Mouse (Mus musculus) heart, adult 8-10 months (tissue): Measurements from ENCODE around the gene Ddx39. TPM values are rescaled to one million over a fixed set of nuclear protein-coding genes. Genes with fewer than 3 reads are reported as not detected.

ENCODE experiments used
- DNase-seq: peaks from one replicate; pipeline ENCODE4 v3.0.0; 2022; ENCODE audit warnings: low spot score
- total RNA-seq, 4 experiments: library from RNA; stranded (reverse); gene quantifications; 2 replicates each; pipeline ENCODE4 v1.2.4; 2022

The Ddx39 gene
- total RNA-seq, result 10 to 100 TPM; 14.2 to 17.0 (median 15.4) TPM

DNA sequence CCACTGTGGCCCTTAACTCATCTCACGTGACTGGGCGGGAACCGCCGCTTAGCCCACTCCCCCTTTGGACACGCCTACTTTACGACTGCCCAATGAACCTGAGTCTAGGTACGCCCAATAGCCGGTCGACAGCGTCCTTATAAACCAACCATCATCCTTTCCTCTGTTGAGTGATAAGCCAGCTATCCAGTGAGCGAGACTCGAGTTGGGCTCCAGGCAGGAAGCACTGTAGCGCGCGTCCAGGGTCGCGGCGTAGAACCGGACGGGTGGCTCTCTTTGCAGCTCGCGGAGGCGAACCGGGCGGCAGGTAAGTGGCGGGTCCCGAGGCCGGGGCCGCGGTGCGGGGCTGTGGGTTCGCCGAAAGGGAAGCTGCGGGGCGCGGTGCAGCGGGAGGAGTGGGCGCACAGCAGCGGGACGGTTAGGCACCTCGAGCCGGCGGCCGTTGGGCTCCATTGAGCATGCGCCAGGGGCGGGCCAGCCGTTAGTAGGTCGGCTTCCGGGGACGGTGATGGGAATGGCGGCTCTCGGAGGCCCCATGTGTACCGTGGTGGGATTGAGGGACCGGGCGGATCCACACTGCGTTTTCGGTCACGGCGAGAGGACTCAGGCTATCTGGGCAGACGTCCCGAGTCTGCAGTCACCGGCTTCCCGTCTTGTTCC lies at the start of gene Ddx39:
Ddx39 (plus strand) TSS at position 147 of the 660 bp plus-strand sequence.
- peak; percentile 99 for DNase-seq

DNA sequence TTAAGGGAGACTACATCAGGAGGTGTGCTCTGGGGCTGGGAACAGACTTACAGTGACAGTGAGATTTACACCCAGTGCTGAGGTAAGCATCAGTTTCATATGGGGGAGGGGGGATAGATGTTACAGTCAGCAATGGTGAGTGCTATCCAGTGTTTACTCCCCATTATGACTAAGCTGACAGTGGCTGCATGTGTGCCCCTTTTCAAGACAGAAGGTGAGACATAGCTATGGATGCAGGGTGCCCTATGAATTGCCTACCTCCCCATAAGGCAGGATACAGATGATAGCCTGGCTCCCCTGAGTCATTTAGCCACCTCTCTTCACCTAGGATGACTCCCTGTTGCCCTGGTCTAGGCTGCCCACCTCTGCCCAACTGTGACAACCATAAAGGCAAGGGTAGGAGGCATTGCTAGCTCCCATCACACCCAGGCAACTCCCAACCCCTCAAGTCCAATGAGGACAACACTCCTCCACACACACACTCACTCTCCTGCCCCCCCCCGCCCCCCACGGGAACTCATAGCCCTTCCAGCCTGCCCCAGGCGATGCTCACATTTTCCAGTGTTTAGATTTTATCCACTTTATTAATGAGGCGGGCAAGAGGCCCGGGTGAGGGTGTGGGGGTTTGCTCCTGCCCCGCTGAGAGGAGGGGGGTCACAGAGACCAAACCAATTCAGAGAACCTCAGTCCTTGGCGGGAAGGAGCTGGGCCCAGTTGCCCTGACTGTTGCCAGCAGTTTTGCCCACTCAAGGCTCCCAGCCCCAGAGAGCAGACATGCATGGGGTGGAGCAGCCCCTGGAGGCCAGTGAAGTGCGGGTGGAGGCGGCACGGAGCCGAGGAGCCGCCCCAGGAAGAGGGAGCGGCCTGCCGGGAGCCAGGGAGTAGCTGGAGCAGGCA lies 48.8 kb upstream of the Ddx39 start, which contains the start of gene Ptger1:
Ptger1 (plus strand) TSS at position 710 of the 897 bp plus-strand sequence.
- DNase-seq, result peak; percentile 58

DNA sequence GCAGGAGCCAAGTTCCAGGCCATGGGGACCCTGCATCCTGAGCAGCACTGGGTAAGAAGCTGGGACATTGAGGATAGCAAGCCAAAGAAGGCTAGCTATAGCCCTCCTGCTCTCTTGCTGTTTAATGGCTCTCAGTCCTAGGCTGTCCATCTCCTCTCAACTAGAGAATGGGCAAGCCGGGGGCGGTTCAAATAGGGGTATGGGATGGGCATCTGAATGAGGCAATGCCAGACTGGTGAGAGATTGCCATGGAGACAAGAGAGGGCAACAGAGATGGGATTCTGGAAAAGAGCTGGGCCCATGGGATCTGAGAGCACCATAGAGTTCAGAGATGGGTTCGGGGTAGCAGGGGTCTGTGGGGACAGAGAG lies 48.1 kb upstream of the Ddx39 start:
- DNase-seq, result no peak

DNA sequence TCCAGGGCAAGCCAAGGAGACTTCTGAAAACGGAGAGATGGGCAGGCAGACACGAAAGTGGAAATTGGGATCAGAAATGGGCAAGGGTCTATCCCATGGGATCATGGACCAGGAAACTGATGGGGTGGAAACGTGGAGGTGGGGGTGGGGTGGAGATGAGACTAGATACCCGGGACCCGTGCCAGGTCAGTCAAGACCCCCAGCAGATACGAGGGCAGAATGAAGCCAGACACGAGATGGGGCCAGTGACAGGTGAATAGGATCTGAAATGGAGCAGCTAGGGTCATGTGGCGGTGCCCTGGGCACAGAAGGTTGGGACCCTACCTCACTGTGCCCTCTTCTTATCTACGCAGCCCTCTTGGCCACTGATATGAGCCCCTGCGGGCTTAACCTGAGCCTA lies 47.5 kb upstream of the Ddx39 start:
- no peak for DNase-seq

DNA sequence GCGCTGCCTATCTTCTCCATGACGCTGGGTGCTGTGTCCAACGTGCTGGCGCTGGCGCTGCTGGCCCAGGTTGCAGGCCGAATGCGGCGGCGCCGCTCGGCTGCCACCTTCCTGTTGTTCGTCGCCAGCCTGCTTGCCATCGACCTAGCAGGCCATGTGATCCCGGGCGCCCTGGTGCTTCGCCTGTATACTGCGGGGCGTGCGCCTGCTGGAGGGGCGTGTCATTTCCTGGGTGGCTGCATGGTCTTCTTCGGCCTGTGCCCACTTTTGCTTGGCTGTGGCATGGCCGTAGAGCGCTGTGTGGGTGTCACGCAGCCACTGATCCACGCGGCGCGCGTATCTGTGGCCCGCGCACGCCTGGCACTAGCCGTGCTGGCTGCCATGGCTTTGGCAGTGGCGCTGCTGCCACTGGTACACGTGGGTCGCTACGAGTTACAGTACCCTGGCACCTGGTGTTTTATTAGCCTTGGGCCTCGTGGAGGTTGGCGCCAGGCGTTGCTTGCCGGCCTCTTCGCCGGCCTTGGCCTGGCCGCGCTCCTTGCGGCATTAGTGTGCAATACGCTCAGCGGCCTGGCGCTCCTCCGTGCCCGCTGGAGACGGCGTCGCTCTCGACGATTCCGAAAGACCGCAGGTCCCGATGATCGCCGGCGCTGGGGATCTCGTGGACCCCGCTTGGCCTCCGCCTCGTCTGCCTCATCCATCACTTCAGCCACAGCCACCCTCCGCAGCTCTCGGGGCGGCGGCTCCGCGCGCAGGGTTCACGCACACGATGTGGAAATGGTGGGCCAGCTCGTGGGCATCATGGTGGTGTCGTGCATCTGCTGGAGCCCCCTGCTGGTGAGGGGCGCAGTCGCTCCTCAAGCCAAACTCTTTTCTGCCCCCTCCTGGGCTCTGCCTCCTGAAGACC lies 46.7 kb upstream of the Ddx39 start:
- no peak for DNase-seq

DNA sequence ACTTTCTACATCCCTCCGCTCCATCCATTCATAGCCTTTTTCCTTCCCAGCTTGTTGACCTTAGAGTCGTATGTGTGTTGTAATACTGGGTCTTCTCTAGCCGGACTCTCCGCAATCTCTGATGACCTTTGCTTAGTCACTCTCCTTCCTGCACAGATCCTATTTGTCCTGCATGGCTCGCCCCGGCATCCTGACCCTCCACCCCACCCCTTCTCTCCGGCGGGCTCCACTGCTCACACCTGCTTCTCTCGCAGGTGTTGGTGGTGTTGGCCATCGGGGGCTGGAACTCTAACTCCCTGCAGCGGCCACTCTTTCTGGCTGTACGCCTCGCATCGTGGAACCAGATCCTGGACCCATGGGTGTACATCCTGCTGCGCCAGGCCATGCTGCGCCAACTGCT lies 46.0 kb upstream of the Ddx39 start:
- DNase-seq, result no peak

DNA sequence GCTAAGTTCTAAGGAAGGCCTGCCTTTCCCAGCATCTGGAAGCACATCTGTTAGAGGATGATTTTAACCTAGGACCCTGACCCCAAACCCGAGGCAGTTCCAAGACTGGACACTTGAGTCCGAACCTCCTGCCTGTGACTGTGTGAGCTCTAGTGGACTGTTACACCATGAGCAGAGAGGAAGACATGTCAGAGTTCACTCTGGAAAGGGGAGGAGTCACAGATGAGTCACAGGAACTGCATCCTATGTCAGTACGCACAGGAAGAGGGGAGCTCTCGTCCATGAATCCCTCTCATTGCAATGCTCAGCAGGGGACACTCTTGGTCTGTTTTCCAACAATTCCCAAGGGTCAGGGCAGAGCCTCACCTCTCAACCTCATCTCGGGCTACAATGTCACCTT lies 42.0 kb upstream of the Ddx39 start:
- no peak for DNase-seq

DNA sequence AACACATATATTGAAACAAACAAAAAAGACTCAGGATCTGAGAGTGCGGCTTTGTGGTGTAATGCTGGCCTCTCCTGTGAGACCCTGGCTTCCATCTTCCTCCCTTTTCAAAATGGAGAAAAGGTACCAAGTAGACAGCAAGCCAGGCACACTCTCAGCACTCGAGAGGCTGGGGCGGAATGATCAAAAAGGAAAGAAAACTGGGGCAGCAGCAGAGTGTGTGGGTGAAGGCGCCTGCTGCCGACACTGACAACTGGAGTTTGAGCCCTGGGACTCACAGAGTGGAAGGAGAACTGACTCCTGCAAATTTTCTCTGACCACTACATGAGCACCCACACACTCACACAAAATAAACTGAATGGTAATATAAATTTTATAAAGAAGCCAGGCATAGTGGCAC lies 40.5 kb upstream of the Ddx39 start:
- no peak for DNase-seq

DNA sequence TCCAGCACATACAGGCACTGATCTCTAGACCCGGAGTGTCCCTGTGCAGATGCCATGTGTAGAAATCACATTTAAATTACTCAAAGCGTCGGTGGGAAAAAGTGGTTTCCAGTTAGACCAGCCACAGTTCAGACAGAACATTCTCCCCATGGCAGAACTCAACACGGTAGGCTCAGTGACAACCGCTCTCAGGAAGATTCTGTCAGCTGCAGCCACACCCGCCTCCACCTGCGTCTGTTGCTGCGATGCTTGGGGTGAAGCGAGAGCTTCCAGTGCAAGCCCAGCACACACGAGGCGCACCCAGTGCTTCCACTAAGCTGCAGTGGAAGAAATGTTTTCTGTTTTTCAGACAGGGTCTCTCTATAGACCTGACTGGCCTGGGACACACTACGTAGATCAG lies 35.1 kb upstream of the Ddx39 start:
- no peak for DNase-seq

DNA sequence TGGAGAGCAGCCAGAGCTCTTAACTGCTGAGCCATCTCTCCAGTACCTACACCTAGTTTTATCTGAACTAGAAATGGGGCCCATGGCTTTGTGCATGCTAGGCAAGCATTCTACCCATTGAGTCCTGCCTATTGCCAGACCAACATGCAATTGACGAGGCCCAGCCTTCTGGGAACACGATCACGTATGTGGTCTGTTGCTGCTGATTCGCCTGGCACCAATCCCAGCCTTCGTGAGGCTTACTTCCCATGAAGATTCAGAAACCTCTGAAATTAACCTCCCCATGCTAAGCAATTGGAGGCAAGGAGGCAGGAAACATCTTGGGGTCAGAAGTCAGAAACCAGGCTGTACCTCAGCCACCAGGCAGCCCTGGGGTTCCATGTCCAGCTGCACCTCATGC lies 34.4 kb upstream of the Ddx39 start:
- DNase-seq, result no peak

DNA sequence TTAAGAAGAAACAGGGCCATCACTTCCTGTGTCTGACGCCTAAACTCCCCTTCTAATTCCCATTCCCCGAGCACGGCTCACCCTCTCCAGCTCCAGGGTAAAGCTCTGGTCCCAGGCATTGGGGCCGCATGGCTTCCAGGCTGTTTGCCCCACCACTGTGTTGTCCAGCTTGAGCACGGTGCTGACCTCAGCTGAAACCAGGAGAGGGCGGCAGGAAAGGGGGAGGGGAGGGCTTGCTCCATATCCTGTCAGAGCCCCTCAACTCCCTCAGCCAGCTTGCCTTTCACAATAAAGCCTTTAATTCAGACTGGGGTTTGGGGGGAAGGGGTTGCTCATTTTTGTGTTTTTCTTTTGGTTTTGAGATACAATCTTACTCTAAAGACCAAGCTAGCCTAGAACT lies 33.9 kb upstream of the Ddx39 start:
- no peak for DNase-seq

DNA sequence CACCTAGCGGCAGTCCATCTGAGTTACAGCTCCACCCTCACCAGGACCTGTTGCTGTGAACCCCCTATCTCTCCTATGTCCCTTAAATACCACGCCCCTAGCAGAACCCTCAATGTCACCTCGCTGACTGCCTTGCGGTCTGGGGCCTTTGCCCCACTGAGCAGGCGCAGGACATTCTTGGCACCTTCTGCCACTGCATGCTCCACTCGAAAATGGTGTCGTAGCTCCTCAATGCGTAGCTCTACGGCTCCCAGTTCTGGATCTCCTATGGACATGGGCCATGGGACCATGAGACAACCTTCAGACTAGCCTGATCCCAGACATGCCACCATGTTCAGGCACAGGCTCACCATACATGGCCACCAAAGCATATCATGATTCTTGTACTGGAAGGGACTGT lies 30.5 kb upstream of the Ddx39 start:
- no peak for DNase-seq

DNA sequence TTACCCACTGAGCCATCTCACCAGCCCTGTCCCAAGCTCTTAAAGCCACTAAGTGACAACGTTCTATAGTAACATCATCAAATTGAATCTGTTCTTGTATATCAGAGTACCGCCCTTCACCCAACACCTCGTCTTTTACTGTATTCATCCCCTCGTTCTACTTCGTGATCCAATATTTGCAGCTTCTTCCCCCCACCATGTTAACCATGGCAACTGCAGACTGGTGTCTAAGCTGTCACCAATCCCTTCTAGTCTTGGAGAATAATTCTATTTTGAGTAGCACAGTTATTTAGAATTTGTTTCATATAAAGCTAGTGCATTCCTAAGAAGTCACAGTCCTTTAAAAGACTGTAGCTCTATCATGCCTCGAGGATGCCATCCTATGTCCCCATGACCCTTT lies 25.7 kb upstream of the Ddx39 start:
- no peak for DNase-seq

DNA sequence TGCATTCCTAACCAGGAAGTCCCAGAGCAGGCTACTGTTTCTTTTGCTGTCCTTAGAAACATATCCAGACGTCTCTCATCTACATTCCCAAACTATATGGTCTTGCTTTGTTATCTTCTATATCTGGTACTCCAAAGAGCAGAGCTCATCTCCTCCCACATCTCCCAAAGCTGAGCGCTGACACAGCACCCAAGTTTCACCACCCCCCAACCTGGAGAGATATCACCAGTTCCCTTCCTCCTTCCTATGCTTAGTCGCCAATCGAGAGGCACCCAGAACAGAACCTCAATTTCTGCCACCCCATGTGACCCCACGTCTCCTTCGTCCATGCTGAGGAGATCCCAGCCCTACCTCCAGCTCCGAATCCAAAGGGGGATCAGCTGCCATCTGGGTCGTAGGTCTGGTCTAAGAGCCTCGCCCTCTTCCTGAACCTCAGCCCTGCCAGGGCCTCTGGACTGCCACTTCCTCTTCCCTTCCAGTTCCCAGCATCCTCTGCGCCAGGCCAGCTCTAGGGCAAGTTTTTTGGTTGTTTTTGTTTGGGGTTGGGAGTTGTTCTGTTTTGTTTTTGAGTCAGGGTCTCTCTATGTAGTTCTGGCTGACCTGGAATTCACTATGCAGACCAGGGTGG lies 21.3 kb upstream of the Ddx39 start:
- DNase-seq, result peak; percentile 40

DNA sequence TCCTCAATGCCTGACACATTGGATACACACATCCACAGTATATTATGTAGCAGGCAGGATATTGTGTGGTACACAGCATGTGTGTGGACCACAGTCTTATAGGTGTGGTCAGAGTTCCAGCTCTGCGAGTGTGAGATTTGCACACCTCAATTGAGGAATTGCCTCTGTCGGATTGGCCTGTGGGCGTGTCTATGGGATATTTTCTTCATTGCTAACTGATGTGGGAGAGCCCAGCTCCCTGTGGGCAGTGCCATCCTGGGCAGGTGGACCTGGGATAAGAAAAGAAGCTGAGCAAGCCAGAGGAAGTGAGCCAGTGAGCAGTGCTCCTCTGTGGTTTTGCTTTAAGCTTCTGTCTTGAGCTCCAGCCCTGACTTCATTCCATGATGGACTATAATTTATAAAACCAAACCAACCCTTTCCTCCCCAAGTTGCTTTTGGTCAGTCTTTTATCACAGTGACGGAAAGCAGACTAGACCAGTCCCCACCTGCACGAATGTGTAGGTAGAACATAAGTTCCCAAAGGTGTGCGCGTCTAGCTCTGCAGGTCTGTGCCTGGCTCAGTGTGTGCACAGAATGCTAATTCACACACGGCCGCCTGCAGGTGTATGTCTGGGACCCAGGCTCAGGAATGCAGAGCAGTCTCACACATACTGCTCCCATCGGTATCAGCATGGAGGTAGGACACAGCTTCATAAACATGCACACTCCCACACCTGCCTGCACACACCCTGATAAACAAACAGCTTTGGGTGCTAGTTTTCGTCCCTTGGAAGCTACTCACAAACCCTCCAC lies 20.4 kb upstream of the Ddx39 start:
- DNase-seq, result no peak

DNA sequence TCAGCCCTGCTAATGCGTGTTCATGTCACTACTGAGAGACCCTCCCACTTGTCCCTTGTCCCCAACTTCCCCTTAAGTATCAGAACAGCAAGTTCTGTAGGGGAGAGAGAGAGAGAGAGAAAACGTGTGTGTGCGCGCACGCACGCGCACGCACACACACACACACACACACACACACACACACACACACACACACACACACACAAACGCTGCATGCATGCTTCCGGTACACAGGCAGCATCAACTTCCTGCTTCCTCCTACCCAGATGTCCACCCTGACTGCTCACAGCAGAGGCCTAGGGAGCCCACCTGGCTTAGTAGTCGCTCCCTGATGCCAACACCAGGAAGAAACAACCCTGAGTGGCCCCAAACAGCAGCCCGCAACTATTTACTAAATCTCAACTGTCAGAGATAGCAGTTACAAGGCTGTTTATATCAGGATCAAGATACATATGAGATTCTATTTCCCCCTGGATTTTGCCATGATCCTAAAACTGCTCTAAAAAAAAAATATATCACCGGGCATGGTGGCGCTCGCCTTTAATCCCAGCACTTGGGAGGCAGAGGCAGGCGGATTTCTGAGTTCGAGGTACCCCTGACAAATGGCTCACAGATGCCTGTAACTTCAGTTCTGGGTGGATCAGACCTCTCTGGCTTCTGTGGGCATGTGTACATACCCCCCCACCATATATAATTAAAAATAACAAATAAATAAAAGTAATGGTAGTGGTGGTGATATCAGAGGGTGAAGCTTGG lies 19.4 kb upstream of the Ddx39 start:
- no peak for DNase-seq

DNA sequence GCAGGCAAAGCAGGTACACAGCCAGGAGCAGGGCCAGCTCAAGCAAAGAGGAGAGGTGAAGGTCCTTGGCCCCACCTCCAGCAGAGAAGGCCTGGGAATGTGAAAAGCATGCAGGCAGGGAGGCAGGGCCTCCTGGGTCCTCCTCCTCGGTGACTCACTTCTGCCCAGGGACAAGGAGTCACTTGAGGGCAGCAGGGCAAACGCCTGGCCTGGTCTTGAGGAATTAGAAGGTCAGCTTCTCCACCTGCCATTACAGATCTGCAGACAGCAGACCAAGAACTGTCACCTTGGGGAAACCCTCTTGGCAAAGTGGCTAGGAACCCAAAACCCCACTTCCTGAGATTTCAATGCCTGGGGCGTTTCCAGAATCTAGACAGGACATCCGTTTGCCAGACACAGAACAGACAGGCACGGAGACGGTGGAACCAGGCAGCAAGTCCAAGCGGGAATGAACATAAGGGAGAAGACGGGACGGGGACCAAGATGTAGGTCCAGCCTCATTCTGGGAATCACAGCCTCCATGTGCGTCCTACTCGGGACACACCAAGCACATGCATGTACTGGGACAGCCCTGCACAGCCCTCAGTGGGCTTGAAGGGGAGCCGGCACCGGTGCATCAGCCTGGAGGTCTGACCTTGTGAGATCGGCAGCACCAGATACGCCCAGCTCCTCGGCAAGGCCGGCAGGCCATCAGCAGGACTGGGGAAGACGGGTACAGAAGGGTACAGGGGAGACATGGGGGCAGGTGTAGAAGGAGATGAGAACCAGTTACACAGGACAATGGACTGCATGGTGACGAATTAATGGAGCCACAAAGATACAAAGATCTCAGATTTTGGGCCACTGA lies 17.4 kb upstream of the Ddx39 start:
- DNase-seq, result peak; percentile 73

DNA sequence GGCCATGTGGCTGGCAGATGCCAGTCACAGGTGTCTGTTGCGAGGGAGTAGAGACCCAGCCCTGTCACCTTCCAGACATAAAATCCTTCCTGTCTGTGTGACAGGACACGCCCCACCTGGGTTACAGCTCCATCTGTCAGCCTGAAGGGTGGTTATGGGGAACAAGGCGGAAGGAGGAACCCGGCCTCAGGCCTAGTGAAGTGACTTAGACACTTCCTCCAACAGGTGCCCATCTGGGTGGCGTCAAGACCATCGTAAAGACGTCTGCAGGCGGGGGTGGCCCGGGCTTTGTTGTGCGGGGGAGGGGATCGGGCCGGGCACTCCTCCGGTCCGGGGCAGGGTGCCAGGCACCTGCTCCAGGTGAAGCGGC lies 16.7 kb upstream of the Ddx39 start:
- DNase-seq, result peak; percentile 41
